Mouse (Mus musculus): ENCODE results near the gene Csnk1e.
A peak's percentile ranks its signal among the peaks of the same experiment; 100 is the strongest.
"Not testable (repeated sequence)": the region's sequence is repeated elsewhere in the genome, so short reads cannot be mapped to it uniquely, and the experiment has no call there.

Csnk1e gene

DNA sequence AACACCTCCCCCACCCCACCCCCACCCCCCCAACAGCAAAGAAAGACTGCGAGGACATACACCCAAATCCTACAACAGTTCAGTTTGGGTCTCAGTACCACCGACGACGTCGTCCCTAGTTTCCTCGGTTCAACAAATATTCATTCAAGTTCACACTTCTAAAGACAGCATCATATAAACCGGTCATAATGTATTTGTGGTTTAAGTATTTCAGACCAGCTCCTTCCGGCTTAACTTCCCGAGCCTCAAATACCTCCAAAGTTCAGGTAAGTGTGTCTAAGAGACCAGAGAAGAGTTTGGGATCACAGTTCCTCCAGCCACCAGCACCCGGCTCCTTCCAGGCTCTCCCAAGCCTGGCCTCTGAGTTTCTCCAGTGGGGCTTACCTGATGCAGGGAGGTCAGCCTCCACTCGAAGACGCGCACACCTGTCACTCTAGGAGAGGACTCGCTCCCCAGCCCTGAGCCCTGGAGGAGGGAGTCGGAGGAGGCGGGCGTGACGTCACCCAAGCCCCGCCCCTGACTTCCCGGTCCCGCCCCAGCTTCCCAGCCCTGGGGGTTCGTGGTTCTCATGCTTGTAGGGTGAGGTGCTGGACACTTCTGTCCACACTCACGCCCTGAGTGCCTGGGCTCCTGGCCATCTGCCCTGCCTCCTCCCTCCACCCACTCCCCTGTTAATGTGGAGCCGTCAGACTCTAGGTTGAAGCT is at the start of gene Csnk1e:
TSS of gene Csnk1e (minus strand) at position 461 of the 705 bp plus-strand sequence.
- DNase-seq (ENCODE audit: low spot score in 2 of 2): no peak

DNA sequence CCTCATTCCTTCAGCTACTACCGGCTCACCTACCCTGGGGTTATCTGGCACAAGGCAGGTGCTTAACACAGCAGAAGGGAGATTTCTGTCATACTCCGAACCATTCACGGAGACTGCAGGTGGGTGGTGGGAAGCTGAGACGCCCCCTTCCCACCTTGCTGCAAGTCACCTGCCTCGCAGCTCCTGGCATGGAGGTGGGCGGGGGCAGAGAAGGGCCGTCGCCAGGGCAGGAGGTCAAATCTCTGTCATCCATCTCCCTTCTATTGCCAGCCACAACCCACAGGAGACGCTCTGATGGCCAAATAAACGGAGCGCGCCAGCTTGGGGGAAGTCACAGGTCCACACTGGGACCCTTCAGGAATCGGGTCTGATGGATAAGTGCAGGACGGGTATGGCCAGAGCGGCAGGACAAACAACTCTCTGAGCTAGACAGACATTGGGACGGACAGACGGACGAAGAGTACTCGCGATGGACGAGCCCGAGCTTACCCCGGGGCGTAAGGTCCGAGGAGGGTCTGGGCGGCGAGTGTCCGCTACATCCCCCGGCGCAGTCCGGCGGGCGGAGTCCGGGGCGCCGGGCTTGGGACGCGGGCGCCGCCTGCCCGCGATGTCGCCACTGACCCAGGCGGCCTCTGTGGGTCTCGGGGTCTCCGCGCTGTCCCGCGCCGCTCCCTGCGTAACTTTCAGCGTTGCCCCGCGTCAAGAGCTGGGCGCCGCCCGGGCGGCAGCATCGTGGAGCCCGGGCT is 49.5 kb upstream of the Csnk1e start, which contains the start of gene Kcnj4:
TSS of gene Kcnj4 (minus strand) at position 535 of the 746 bp plus-strand sequence.
- no peak for DNase-seq (ENCODE audit: low spot score in 2 of 2)

DNA sequence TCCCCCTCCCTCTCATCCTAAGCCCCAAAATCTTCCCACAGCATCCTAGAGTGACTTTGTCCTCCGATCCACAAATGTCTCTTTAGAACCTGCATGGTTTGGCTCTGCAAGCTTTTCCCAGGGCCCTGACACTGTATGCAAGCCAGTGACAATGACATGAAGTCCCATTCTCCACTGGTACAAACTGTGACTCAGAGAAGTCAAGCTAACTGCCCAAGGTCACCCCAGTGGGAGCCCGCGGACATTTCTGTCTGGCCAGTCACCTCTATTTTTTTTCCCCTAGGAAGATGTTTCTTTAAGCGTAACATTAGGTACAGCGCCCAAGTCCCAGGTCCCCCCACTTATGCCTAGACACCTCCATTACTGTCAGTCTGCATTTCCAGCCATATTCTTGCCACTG is 48.1 kb upstream of the Csnk1e start:
- DNase-seq (ENCODE audit: low spot score in 2 of 2): no peak

DNA sequence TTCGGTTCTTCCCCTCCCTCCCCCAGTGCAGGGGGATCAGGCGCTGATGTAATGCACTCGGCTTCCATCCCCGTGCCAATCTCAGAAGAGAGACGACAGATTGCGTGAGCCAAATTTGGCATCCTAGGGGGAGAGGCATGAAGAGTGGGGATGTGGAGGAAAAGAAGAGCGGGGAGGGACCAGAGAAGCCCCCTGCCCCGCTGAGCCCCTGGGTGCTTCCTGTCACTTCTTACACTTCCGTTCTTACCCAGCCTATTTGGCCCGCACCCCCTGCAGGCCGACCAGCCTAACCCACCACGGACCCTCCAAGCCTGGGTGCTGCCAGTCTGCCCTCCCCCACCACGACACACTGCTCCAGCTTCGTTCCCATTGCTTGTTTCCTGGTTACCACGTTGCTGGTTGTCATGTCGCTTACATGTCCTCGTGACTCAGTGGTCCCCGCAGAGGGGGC is 47.5 kb upstream of the Csnk1e start:
- peak; percentile 68 to 79 for DNase-seq (ENCODE audit: low spot score in 2 of 2)

DNA sequence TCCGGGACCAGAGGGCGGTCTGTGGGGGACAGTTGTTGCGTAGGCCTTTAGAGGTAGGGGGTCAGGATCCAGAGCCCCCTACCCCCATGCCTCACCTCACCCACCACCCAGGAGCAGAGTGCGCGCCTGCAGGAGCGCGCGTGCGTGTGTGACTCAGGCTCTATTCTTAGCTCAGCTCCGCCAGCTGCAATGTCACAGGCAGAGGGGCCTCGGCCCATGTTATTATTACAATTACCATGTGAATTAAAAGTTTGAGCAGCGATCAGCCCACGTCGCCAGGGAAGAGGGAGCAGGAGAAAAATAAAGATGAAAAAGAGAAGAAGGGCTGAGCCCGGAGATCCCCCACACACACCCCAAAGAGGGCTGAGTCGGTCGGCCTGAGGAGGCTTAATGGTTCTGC is 44.7 kb upstream of the Csnk1e start:
- DNase-seq (ENCODE audit: low spot score in 2 of 2): peak in 1 of 2 experiments; percentile 44

DNA sequence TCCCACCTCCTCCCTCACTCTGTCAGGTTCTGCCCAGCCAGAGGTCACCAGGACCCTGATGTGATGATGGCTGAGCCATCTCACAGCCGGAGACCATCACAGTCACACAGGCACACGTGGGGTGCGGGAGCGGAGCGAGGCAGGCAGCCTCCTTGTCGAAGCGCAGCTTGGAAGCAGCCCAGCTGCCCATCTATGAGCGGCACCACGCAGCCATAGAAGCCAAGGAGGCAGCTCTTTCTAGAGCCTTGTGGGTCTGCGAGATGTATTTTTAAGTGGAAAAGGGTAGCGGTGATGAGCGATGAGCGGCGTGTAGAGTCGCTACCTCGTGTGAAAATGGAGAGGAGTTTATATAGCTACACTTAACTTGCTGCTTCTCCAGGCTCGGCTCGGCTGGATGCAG is 38.2 kb upstream of the Csnk1e start:
- DNase-seq (ENCODE audit: low spot score in 2 of 2): peak; percentile 62 to 69

DNA sequence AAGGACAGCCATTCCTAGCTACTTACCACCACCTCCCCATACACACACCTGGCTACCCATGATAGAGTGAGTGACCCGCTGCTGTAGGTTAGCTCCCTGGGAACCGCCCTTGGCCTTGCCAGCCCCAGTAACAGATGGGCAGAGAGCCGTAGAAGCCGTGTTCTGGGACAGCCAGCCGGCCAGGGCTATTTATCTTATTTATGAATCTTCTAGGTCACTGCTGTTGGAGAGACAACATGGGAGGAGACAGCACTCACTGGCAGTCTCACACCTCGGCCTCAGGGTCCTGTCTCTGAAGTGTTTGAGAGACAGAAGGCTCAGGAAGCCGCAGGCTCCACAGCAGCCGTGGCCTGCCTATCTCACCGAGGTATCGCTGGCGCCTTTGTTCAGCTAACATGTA is 34.1 kb upstream of the Csnk1e start:
- no peak for DNase-seq (ENCODE audit: low spot score in 2 of 2)

DNA sequence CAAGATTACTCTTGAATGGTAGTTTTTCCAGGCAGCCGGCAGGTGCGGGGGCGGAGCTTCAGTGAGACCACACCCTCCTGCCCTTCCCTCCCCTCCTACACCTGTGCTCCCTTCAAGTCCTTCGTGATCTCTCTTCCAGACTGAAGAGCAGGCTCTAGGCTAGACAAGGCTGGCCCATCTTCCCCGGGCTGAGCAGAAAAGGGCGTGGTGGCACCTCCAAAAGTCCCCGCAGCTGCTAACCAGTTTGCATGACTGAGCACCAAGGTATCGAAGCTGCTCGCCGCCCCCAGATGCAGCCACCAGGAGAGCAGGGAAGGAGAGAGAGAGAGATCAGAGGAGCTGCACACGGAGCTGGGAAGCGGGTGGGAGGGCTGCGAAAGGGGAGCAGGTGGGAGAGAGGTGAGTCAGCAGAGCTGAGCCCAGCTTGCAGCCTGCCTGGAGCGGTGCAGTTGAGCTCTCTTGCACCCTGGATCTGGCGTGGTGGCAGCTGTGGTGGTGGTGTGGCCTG is 25.9 kb upstream of the Csnk1e start:
- peak; percentile 74 to 77 for DNase-seq (ENCODE audit: low spot score in 2 of 2)

DNA sequence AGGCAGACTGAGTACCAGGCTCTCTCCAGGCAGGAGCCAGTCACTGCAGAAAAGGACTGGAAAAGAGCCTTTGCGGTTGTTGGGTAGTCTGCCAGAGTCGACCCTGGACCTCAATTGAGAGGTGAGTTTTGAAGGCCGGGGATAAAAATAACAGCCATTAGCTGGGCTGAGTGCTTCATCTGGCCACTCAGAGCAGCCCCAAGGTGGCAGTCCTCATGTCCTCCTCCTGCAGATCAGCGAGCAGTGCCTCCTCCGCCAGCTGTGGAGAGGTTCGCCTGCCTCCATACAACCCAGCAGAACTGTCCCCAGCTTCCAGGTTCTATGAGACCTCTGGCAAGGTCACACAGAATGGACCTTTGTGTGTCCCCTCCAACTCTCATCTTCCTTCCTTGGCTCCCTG is 21.9 kb upstream of the Csnk1e start:
- DNase-seq (ENCODE audit: low spot score in 2 of 2): no peak

DNA sequence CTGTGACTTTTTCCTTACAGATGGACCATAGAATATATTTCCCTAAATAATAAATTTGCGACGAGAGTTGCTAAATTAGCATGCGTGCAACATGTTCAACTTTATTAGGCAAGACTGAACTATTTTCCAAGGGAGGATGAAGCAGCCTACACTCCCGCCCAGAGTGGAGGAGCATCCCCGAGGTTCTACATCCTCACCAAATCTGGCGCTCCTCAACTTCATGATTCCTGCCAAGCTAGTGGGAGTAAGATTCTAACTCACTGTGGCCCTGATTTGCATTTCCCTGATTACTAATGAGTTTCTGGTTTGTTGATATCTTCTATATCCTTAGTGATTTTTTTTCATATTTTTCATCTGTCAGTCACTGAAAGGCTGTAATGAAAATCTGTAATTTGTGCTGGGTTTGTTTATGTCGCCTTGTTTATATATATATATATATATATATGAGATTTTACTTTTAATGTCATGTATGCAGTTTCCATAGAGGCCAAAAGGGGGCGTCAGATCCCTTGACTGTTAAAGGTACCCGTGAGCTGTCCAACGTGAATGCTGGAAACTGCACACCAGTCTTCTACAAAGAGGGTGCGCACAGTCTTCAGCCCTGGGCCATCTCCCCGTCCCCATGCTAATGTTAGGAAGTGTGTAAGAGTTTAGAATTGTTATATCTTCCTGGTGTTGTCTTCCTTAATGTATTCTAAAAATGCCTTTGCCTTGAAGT is 18.4 kb upstream of the Csnk1e start:
- no peak for DNase-seq (ENCODE audit: low spot score in 2 of 2)

DNA sequence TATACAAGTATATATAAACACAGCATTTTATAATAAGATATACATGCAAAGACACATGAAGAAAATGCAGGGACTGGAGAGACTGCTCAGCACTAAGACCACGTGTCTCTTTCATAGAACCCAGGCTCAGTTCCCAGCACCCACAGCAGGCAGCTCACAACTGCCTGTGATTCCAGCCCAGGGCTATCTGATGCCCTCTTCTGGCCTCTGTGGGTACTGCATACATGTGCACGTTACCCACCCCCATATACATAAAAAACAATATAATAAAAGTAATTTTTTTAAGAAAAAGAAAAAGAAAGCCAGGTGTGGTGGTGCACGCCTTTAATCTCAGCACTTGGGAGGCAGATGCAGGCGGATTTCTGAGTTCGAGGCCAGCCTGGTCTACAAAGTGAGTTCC is 17.7 kb upstream of the Csnk1e start:
- DNase-seq (ENCODE audit: low spot score in 2 of 2): no peak

DNA sequence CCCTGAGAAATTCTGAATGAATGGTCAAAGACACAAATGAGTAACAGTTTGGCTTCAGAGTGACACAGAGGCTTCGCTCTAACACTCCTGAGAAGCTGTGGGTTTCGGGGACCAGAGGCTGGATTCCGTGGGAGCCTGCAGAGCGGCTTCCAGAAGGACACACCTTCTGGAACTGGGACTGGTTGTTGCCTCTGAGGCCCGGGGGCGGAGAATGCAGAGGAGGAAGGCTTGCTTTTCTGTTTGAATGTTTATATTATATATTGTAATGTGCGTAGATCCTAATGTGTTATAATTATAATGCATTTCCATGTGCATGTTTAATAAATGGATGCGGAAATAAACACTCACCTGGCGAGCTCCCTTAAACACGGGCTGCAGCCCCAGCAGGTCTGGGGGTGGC is 15.7 kb upstream of the Csnk1e start:
- DNase-seq (ENCODE audit: low spot score in 2 of 2): peak; percentile 65 to 66

DNA sequence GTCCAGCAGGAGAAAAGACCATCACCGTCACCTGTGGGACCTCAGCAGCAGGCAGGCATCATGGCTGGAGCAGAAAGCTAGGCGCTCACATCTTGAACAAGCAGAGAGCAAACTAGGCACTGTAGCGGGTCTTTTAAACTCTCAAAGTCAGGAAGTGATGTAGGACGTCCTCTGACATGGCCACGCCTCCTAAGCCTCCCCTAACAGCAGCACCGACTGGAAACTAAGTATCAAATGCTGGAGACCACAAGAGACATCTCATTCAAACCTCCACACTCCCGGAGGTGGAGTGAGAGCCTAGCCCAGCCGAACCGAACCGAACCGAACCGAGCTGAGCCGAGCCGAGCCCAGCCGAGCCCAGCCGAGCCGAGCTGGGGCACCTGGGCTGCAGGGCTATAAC is 15.2 kb upstream of the Csnk1e start:
- DNase-seq (ENCODE audit: low spot score in 2 of 2): no peak

DNA sequence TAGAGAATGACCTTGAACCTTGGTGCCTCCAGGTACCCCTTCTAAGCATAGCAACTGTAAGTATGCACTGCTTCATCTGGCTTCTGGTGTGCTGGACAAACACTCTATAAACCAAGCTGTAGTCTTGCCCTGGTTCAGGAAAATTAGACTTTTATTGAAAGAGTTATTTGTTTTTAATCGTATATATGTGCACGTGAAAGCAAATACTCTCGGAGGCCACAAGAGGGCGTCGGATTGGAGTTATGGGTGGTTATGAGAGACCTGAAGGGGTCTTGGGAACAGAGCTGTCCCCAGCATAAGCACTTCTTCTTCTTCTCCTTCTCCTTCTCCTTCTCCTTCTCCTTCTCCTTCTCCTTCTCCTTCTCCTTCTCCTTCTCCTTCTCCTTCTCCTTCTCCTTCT is 14.2 kb upstream of the Csnk1e start:
- DNase-seq (ENCODE audit: low spot score in 2 of 2): no peak

DNA sequence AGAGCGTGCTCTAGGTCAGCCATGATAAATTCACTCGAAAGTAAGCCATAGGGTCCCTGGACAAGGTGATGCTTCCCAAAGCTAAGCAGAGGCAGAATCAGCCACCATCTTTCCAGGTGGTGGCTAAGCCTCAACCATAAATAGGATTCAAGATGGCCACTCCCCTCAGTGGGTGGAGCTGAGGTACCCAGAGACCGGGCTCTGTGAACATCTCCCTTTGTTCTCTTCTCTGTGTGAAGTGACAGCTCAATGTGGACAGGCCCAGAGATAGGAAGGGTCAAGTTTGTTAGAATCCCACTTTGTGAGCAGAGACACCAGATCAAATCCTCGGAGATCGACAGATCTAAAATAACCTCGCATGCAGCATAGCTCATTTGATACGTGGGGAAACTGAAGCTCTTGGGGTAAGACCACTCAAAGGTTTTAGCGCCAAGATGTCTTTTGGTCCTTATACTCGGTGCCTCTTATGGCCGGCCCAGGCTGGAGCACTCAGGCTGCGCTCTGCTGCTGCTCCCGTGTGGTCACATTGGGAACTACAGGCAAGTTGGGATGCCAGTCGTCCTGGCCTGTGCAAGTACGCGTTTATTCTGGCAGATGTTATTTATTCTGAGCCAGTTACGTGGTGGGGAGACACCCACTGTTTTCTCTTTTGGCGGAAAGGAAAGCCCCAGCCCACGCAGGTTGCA is 11.4 kb upstream of the Csnk1e start:
- DNase-seq (ENCODE audit: low spot score in 2 of 2): peak; percentile 91 to 93

DNA sequence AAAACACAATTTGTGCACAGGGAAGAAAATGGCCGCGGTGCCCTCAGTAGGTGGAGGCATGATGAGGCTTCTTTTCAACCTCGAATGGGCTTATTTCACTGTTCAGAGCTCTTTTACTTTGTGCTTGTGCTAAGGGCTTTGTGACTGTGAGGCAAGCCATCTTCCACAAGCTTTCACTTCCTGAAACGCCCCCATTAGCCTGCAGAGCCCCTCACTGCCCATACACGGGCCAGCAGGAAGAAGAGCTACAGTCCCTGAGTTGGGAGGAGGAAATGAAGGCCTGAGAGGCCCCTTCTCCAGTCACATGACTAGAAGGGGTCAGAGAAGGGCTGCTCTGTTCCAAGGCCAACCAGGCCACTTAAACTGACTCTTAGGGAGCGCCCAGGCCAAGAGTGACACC is 1.2 kb upstream of the Csnk1e start:
- DNase-seq (ENCODE audit: low spot score in 2 of 2): no peak

DNA sequence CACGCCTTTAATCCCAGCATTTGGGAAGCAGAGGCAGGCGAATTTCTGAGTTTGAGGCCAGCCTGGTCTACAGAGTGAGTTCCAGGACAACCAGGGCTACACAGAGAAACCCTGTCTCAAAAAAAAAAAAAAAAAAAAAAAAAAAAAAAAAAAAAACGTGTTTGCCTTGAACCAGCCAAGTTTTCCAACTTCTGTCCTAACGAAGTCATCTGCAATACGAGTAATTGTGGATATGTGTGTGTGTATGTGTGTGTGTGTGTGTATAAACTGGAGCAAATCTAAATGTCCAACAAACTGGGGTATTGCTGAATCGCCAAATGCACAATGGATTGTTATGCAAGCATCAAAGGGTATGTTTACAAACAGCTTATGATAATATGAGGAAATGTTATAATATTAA is 738 bp upstream of the Csnk1e start:
- DNase-seq (ENCODE audit: low spot score in 2 of 2): not testable (repeated sequence)

DNA sequence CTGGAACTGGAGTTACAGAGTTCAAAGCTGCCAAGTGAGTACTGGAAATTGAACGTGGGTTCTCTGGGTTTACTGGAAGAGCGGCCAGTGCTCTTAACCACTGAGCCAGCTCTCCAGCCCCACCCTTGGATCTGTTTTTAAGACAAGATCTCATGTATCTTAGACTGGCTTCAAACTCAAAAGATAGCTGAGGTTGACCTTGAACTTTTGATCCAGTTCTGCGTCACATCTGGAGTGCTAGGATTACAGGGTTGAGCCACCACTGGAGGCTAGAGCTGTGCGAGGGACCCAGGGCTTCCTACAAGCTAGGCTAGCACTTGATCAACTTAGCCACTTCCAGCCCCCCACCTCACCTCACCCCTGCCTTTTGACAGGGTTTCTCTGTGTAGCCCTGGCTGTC is 1.5 kb downstream of the Csnk1e start:
- DNase-seq (ENCODE audit: low spot score in 2 of 2): no peak

DNA sequence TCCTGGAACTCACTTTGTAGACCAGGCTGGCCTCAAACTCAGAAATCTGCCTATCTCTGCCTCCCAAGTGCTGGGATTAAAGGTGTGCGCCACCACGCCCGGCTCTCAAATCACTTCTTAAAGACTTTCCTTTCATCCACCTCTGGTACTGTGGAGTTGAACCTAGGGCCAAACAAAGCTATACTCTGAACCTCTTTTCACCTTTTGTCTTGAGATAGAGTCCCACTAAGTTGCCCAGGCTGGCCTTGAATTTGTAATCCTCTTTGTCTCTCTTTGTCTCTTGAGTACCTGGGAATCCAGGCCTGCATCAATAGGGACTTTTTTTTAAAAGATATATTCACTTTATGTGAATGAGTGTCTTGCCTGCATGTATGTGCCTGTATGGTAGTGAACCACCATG is 7.3 kb downstream of the Csnk1e start:
- no peak for DNase-seq (ENCODE audit: low spot score in 2 of 2)

DNA sequence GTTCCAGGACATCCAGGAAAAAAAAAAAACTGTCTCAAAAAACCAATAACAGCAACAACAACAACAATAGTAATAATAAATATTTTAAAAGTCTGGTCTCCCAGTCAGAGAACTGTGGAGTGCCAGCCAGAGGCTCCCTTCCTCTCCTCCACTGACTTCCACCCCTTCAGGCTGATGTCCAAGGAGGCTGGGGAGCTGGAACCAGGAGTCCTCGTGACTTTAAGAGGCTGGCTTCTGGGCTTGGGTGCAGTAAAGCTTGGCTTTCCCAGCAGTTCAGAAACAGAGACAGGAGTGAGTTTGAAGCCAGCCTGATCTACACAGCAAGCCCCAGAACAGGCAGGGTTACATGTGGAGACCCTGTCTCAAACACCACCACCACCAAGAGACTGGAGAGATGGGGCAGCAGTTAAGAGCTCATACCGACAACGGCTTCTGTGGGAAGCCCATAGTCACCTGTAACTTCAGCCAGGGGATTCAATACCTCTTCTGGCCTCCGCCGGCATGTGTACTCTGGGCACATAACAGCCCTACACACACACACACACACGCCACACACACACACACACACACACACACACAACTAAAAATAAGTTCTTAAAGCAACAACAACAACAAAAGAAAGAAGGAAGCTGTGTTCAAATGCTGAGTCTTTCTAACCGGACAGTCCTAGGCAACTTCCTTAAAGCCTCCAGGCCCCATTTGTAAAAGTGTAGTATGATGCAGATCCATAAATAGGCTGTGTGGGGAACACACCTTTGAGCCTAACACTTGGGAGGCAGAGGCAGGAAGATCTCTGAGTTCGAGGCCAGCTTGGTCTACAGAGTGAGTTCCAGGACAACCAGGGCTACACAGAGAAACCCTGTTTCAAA is 9.3 kb downstream of the Csnk1e start:
- no peak for DNase-seq (ENCODE audit: low spot score in 2 of 2)

All from right cerebral cortex, adult 2 months (tissue).